In the genomic region with DNA sequence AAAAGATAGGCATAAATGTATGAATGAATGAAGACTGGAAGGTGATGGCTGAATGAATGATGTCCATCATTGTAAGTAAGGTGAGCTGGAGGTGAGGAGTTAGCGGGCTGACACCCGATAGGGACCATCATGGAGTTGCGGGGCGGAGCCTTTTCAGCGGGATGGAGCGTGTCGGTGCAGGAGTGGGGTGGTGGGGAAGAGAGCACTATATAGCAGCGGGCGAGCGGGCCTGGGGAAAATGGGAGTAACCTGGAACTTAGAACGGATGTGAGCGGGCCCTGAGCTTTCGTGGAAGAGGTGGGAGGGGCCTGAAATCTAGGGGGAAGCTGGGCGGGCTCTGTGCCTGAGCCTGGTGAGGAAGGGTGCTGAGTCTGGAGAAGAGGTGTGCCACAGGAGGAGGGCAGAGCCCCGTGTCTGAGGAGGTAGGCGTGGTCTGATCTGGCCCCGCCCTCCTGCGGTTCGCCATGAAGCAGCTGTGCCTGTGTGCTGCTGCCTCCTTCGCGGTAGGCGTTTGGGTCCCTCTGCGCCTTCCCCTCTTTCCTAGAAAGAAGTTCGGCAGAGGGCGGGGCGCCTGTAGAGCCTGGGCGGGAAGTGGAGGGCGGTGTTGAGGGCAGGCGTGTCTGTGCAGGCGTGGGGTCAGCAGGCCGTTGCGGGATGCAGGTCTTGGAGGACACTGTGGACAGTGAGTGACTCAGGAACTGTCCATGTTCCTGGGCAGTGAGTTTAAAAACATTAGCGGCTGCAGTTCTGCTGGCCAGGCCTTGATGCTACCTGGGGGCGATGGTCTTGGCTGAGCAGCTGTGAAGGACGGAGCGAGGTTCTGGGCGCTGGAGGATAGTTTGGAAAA, we compare ENCODE assay signal across 8 mouse cellular contexts. TPM values are rescaled to one million over a fixed set of nuclear protein-coding genes. Genes with fewer than 3 reads are reported as not detected.
DNase-seq lines count a peak whose midpoint lies in the region; ATAC-seq and TF ChIP-seq lines count a peak whose summit lies in the region.

No protein-coding gene starts in this region.

- peak; percentile 97 for DNase-seq in G1E (ENCODE audit: low spot score)
- DNase-seq in cerebellum, adult 11-12 months: peak; percentile 87
- DNase-seq in heart, postnatal 36 days: peak; percentile 69 to 81
- peak; percentile 67 to 82 for DNase-seq in layer of hippocampus, adult 18-20 months (ENCODE audit: low spot score in 2 of 2)
- DNase-seq in lung, adult 2 months: peak; percentile 81
- DNase-seq in testis, postnatal 10 days (ENCODE audit: low spot score): peak; percentile 94

- peaks cover 10% of the 10 kb centered on the region for H3K36me3 ChIP-seq in G1E (replicated peaks)
- H3K36me3 ChIP-seq in forebrain, embryonic 15.5 days: no peaks in the 10 kb centered on the region
- no peaks in the 10 kb centered on the region for H3K36me3 ChIP-seq in neural tube, embryonic 15.5 days

- 4% methylated on average over 37 of the region's 37 CpGs for WGBS in forebrain, embryonic 15.5 days
- WGBS in lung, adult 2 months: 3% methylated on average over 37 of the region's 37 CpGs
- 5% methylated on average over 36 of the region's 37 CpGs for WGBS in neural tube, embryonic 15.5 days

- H3K27me3 ChIP-seq in G1E (ENCODE audit: insufficient read depth, low read length): peaks cover 8% of the 10 kb centered on the region; the same call in 1 of the 2 replicates
- H3K27me3 ChIP-seq in forebrain, embryonic 15.5 days: no peaks in the 10 kb centered on the region; the same call in 1 of the 2 replicates
- H3K27me3 ChIP-seq in neural tube, embryonic 15.5 days (replicated peaks): peaks cover 7% of the 10 kb centered on the region; the same call in 1 of the 2 replicates

- H3K4me1 ChIP-seq in G1E (ENCODE audit: insufficient read depth, low read depth, low read length): peaks cover 52% of the 10 kb centered on the region
- peaks cover 13% of the 10 kb centered on the region for H3K4me1 ChIP-seq in forebrain, embryonic 15.5 days
- H3K4me1 ChIP-seq in lung, adult 2 months (ENCODE audit: control insufficient read depth, insufficient read depth, low read length): 0 out of 2 replicates have a peak, but pooled peaks cover 6% of the 10 kb centered on the region
- H3K4me1 ChIP-seq in neural tube, embryonic 15.5 days: peaks cover 11% of the 10 kb centered on the region

- TF ChIP-seq POLR2A in lung, adult 2 months (IDR thresholded peaks at IDR 0.05; ENCODE audit: borderline replicate concordance, extremely low read depth, low read depth, low read length): peak; percentile 38; the same call in 1 of the 2 replicates

- peak overlapping the region; percentile 70 for H3K4me3 ChIP-seq in G1E (ENCODE audit: low read depth, low read length)
- H3K4me3 ChIP-seq in forebrain, embryonic 15.5 days: peak overlapping the region; percentile 43
- H3K4me3 ChIP-seq in lung, adult 2 months (replicated peaks; ENCODE audit: extremely low read depth, low read depth, low read length): peak overlapping the region; percentile 12
- peak overlapping the region; percentile 47 for H3K4me3 ChIP-seq in neural tube, embryonic 15.5 days (replicated peaks)

- intact Hi-C loops in heart, postnatal 36 days (cut with DNase I): no loop called here

- peak overlapping the region; percentile 57 for H3K9ac ChIP-seq in forebrain, embryonic 15.5 days (replicated peaks)
- peak overlapping the region; percentile 55 for H3K9ac ChIP-seq in neural tube, embryonic 15.5 days (replicated peaks)

- H3K27ac ChIP-seq in forebrain, embryonic 15.5 days (replicated peaks): no peak overlapping the region
- H3K27ac ChIP-seq in neural tube, embryonic 15.5 days (replicated peaks): peak overlapping the region; percentile 78

- peak overlapping the region; percentile 70 for H3K4me2 ChIP-seq in forebrain, embryonic 15.5 days (replicated peaks)
- H3K4me2 ChIP-seq in neural tube, embryonic 15.5 days: peak overlapping the region; percentile 78

- H3K9me3 ChIP-seq in G1E (replicated peaks): no peaks in the 10 kb centered on the region
- no peaks in the 10 kb centered on the region for H3K9me3 ChIP-seq in forebrain, embryonic 15.5 days
- no peaks in the 10 kb centered on the region for H3K9me3 ChIP-seq in neural tube, embryonic 15.5 days (replicated peaks)

- peak; percentile 97 for ATAC-seq in G1E (ENCODE audit: extremely low read depth, insufficient number of reproducible peaks, low FRiP score, poor library complexity, severe bottlenecking)
- ATAC-seq in forebrain, embryonic 15.5 days (replicated peaks): peak; percentile 86
- ATAC-seq in neural tube, embryonic 15.5 days (ENCODE audit: low FRiP score): peak; percentile 92

- TF ChIP-seq CTCF in G1E (IDR thresholded peaks at IDR 0.05; ENCODE audit: low read depth, low read length): no peak
- TF ChIP-seq CTCF in lung, adult 2 months (IDR thresholded peaks at IDR 0.05; ENCODE audit: insufficient read depth, low read length): no peak

RNA-seq across cellular contexts. Expression of a gene that starts 5.1 kb away (rescaled TPM):
- total RNA-seq in G1E (2014; fragmentation: Nextera tagmentation) (13.8 and 16.3 TPM in 2 replicates), G1E (2017) (13.4 and 14.3 TPM in 2 replicates)
- 9.8 and 12.7 TPM in 2 replicates for polyA plus RNA-seq in G1E (2012)
- polyA plus RNA-seq in forebrain, embryonic 15.5 days (2015; fragmentation: Nextera tagmentation; extraction: Ambion mirVana): 11.5 and 12.6 TPM in 2 replicates
- total RNA-seq in heart, postnatal 36 days (2021): 10 to 100 TPM in 1 of 2 experiments, 1 to 10 TPM in 1; 8.0 to 11.7 TPM
- 10 to 100 TPM; 36.9 to 37.8 TPM for total RNA-seq in layer of hippocampus, adult 18-20 months (2021)
- 22.7 and 28.4 TPM in 2 replicates for polyA plus RNA-seq in lung, adult 2 months (2012; rRNA removed)
- polyA plus RNA-seq in neural tube, embryonic 15.5 days (2015; fragmentation: Nextera tagmentation; extraction: Ambion mirVana): 19.0 and 24.2 TPM in 2 replicates

RNA-seq across cellular contexts. Expression of a gene that starts 5.9 kb away (rescaled TPM):
- total RNA-seq in G1E (2014; fragmentation: Nextera tagmentation) (35.9 and 61.0 TPM in 2 replicates), G1E (2017) (6.0 and 6.6 TPM in 2 replicates)
- polyA plus RNA-seq in G1E (2012): 136 and 158 TPM in 2 replicates
- polyA plus RNA-seq in forebrain, embryonic 15.5 days (2015; fragmentation: Nextera tagmentation; extraction: Ambion mirVana): 56.5 and 56.7 TPM in 2 replicates
- total RNA-seq in heart, postnatal 36 days (2021): 1 to 10 TPM; 6.5 to 7.2 TPM
- total RNA-seq in layer of hippocampus, adult 18-20 months (2021): 10 to 100 TPM; 24.8 to 26.7 TPM
- 33.7 and 36.2 TPM in 2 replicates for polyA plus RNA-seq in lung, adult 2 months (2012; rRNA removed)
- polyA plus RNA-seq in neural tube, embryonic 15.5 days (2015; fragmentation: Nextera tagmentation; extraction: Ambion mirVana): 45.6 and 51.8 TPM in 2 replicates

RNA-seq across cellular contexts. Expression of a gene that starts 15.4 kb away (rescaled TPM):
- total RNA-seq in G1E (2014; fragmentation: Nextera tagmentation): 11.1 and 11.8 TPM in 2 replicates
- total RNA-seq in G1E (2017): 6.0 and 7.9 TPM in 2 replicates
- 0.10 and 0.34 TPM in 2 replicates for polyA plus RNA-seq in G1E (2012)
- polyA plus RNA-seq in forebrain, embryonic 15.5 days (2015; fragmentation: Nextera tagmentation; extraction: Ambion mirVana): 6.3 and 6.9 TPM in 2 replicates
- 1 to 10 TPM; 1.7 to 2.5 TPM for total RNA-seq in heart, postnatal 36 days (2021)
- total RNA-seq in layer of hippocampus, adult 18-20 months (2021): 1 to 10 TPM; 3.5 to 3.8 TPM
- polyA plus RNA-seq in lung, adult 2 months (2012; rRNA removed): 0.33 and 0.57 TPM in 2 replicates
- polyA plus RNA-seq in neural tube, embryonic 15.5 days (2015; fragmentation: Nextera tagmentation; extraction: Ambion mirVana): 6.6 and 6.9 TPM in 2 replicates

RNA-seq across cellular contexts. Expression of a gene that starts 27.4 kb away (rescaled TPM):
- 6.7 and 6.8 TPM in 2 replicates for total RNA-seq in G1E (2014; fragmentation: Nextera tagmentation)
- 3.3 and 4.3 TPM in 2 replicates for total RNA-seq in G1E (2017)
- 0.40 and 0.50 TPM in 2 replicates for polyA plus RNA-seq in G1E (2012)
- polyA plus RNA-seq in forebrain, embryonic 15.5 days (2015; fragmentation: Nextera tagmentation; extraction: Ambion mirVana): 3.0 and 3.1 TPM in 2 replicates
- total RNA-seq in heart, postnatal 36 days (2021): 1 to 10 TPM; 2.6 to 2.7 TPM
- total RNA-seq in layer of hippocampus, adult 18-20 months (2021): 1 to 10 TPM; 3.6 to 3.8 TPM
- 0.57 and 1.1 TPM in 2 replicates for polyA plus RNA-seq in lung, adult 2 months (2012; rRNA removed)
- 1.3 and 2.3 TPM in 2 replicates for polyA plus RNA-seq in neural tube, embryonic 15.5 days (2015; fragmentation: Nextera tagmentation; extraction: Ambion mirVana)

RNA-seq across cellular contexts. Expression of a gene that starts 32.6 kb away (rescaled TPM):
- total RNA-seq in G1E (2014; fragmentation: Nextera tagmentation) (42.7 and 44.3 TPM in 2 replicates), G1E (2017) (17.5 and 21.5 TPM in 2 replicates)
- polyA plus RNA-seq in G1E (2012): 28.8 and 49.5 TPM in 2 replicates
- polyA plus RNA-seq in forebrain, embryonic 15.5 days (2015; fragmentation: Nextera tagmentation; extraction: Ambion mirVana): 3.0 and 4.2 TPM in 2 replicates
- 1 to 10 TPM; 7.5 to 8.5 TPM for total RNA-seq in heart, postnatal 36 days (2021)
- 1 to 10 TPM; 2.6 to 4.1 TPM for total RNA-seq in layer of hippocampus, adult 18-20 months (2021)
- 33.3 and 41.6 TPM in 2 replicates for polyA plus RNA-seq in lung, adult 2 months (2012; rRNA removed)
- polyA plus RNA-seq in neural tube, embryonic 15.5 days (2015; fragmentation: Nextera tagmentation; extraction: Ambion mirVana): 5.7 and 7.3 TPM in 2 replicates

Comparison
In these comparisons a context has a peak if more than half of its experiments do, and no peak if none do; other contexts are left out.
1. H3K4me3 ChIP-seq: peak in every context shown above with its lines; median percentile 70 in G1E; 47 in neural tube, embryonic 15.5 days; 43 in forebrain, embryonic 15.5 days; 12 in lung, adult 2 months.